Mouse (Mus musculus) neural tube, embryonic 13.5 days (tissue): ENCODE measurements around the gene Eif2b3. TPM values are rescaled to one million over a fixed set of nuclear protein-coding genes. Genes with fewer than 3 reads are reported as not detected.

Experiments used
- ATAC-seq: fragments of 200-750 bp; cut with Nextera tagmentation; 2 replicates; pipeline ENCODE4 v1.8.0; 2017; ENCODE audit warnings: low read depth, mild to moderate bottlenecking, moderate TSS enrichment, moderate library complexity
- H3K27ac ChIP-seq: fragments of 300-500 bp; sonication (generic); replicated peaks from 2 replicates; pipeline ENCODE4 v1.5.1; 2015; ENCODE audit warnings: moderate library complexity, mild to moderate bottlenecking, inconsistent platforms
- H3K27me3 ChIP-seq: fragments of 300-500 bp; sonication (generic); 2 replicates; pipeline ENCODE4 v1.6.1; 2015; ENCODE audit warnings: mild to moderate bottlenecking, inconsistent platforms
- H3K36me3 ChIP-seq: fragments of 300-500 bp; sonication (generic); 2 replicates; pipeline ENCODE4 v1.6.1; 2015; ENCODE audit warnings: mild to moderate bottlenecking, inconsistent platforms
- H3K4me1 ChIP-seq: fragments of 300-500 bp; sonication (generic); replicated peaks from 2 replicates; pipeline ENCODE4 v1.6.1; 2015; ENCODE audit warnings: inconsistent platforms
- H3K4me2 ChIP-seq: fragments of 300-500 bp; sonication (generic); 2 replicates; pipeline ENCODE4 v1.6.1; 2015; ENCODE audit warnings: inconsistent platforms, mild to moderate bottlenecking, moderate library complexity
- H3K4me3 ChIP-seq: fragments of 300-500 bp; sonication (generic); 2 replicates; pipeline ENCODE4 v1.5.1; 2015; ENCODE audit warnings: mild to moderate bottlenecking, inconsistent platforms
- H3K9ac ChIP-seq: fragments of 300-500 bp; sonication (generic); 2 replicates; pipeline ENCODE4 v1.6.1; 2015; ENCODE audit warnings: moderate library complexity, mild to moderate bottlenecking, inconsistent platforms
- H3K9me3 ChIP-seq: fragments of 300-500 bp; sonication (generic); 2 replicates; pipeline ENCODE4 v1.6.1; 2016; ENCODE audit warnings: inconsistent platforms
- WGBS: fragments of 180-500 bp; shearing (Covaris S2); methylation state at CpG from one replicate; pipeline ENCODE4 v1.1.7; 2015; 5-methylcytosine and 5-hydroxymethylcytosine counted together
- polyA plus RNA-seq: library from polyadenylated mRNA; unstranded; fragments of >200 nt; fragmentation: Nextera tagmentation; extraction: Ambion mirVana; gene quantifications from 2 replicates; pipeline ENCODE4 v1.2.1, GENCODE M21; 2015

The Eif2b3 gene
- polyA plus RNA-seq, 1 experiment from 2014 or later: 48.9 TPM

DNA sequence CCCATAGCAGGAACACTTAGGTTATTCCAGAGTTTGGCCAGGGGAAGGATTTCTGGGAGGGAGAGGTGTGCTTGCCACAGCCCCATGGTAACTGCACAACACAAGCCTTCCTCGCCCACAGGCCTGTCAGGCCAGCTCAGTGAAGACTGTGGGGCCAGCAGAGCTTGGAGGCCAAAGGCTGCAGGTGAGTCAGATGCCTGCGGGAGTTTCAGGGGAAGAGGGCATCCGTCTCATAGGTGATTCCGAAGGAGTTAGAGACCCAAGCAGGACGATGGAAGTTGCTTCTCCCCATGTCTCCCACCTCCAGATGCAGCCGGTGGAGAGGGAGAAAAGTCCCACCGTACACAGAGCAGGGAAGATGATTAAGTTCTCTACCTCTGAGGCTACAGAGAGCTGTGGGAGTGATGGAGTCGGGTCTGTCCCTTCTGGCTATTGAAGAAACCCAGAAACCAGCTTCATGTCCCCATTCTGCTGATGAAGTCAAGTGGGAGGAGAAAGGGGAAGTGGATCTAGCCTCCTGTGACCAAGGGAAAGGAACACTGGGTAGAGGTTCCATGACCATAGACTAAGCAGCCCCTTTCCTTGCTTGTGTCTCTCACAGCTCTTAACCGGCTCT is 107.6 kb downstream of the Eif2b3 start, which contains the start of gene Tctex1d4:
TSS of gene Tctex1d4 (plus strand) at position 120 of the 616 bp plus-strand sequence.
- peak within 1 kb of the TSS; percentile 64 for H3K9ac ChIP-seq
- no peak within 1 kb of the TSS for H3K4me3 ChIP-seq
- H3K4me1 ChIP-seq: peaks cover 33% of the 10 kb centered on the region
- no peak for ATAC-seq
- 0 out of 2 replicates have a peak within 1 kb of the TSS, but pooled peaks have one; percentile 24 for H3K4me2 ChIP-seq
- peak within 1 kb of the TSS; percentile 87 for H3K27ac ChIP-seq
- peaks cover 29% of the 10 kb centered on the region for H3K36me3 ChIP-seq
- no peaks in the 10 kb centered on the region for H3K9me3 ChIP-seq
- 92% methylated on average over 9 of the region's 9 CpGs for WGBS
- no peaks in the 10 kb centered on the region for H3K27me3 ChIP-seq

DNA sequence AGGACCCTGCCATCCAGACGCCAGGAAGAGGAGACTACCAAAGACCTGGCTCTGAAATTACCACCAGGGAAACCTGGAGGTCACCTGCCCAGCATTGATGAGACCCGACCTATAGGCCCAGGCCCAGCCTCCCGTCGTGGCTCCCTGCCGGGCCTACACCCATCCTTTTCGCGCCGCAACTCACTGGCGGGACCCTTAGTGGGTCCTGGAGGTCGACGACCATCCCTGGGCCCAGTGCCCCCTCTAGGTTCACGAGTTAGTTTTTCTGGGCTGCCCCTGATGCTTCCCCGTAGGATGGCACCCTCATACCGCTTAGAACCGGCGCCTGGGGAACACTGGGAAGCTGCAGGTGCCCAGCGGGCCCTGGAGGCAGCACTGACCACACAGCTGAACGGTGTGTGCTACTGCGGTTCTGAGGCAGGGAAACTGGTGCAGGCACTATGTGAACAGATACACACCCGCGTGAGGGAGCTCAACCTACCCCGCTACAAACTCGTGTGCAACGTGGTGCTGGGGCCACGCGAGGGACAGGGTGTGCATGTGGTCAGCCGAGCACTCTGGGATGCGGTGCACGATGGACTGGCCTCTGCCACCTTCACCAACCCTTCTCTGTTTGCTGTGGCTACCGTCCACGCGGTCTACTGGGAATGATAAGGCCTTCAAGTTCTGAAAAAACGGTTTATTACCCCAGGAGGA is 108.9 kb downstream of the Eif2b3 start:
- Histone ChIP-seq H3K27me3 (no peaks in the 10 kb centered on the region), H3K27ac (no peak overlapping the region), H3K4me3 (no peak overlapping the region), H3K4me2 (no peak overlapping the region), H3K4me1 (peaks cover 47% of the 10 kb centered on the region), H3K9me3 (no peaks in the 10 kb centered on the region), H3K9ac (no peak overlapping the region), H3K36me3 (peaks cover 29% of the 10 kb centered on the region)
- 89% methylated on average over 33 of the region's 33 CpGs for WGBS
- no peak for ATAC-seq

DNA sequence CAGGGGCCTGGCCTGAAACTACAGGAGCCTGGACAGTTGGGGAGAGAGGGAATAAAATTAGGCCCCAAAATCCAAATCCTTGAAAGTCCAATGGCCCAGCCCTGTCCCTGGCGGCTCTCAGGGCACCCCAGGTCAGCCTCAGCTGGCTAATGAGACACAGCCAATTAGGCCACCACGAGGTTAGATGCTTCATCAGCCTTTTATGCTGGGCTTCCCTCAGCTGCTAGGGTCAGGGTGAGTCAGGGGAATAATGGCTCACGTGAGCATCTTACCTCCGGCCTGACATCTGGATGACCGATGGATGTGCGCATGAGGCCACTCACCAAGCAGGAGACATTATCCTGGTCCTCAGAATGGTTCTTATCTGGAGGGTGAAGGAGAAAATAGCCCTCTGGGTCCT is 111.6 kb downstream of the Eif2b3 start:
- peak overlapping the region; percentile 76; the same call in 1 of the 2 replicates for H3K4me2 ChIP-seq
- 0 out of 2 replicates have a peak overlapping the region, but pooled peaks have one; percentile 17 for H3K9ac ChIP-seq
- H3K27ac ChIP-seq: no peak overlapping the region
- H3K4me1 ChIP-seq: peaks cover 41% of the 10 kb centered on the region
- H3K27me3 ChIP-seq: no peaks in the 10 kb centered on the region
- no peak overlapping the region for H3K4me3 ChIP-seq
- no peak for ATAC-seq
- peaks cover 29% of the 10 kb centered on the region for H3K36me3 ChIP-seq
- H3K9me3 ChIP-seq: no peaks in the 10 kb centered on the region
- WGBS: 30% methylated on average over 6 of the region's 6 CpGs

DNA sequence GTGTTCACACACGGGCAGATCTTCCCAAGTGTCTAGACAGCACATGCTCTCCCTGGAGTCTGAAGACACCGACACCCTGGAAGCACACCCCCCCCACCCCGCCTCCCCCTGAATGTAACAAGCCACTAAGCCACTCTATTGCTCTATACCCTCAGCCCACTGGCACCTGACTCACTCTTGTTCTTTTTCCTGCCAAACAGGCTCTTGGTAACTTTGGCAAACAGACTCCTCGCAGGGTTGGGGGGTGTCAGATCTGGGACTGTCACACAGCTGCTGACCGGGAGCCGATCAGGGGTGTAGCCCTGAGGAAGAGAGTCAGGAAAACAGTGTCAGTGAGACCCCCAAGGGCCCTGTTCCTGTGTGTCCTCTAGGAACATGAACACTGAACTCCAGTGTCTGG is 112.0 kb downstream of the Eif2b3 start:
- H3K9ac ChIP-seq: peak overlapping the region; percentile 92
- peak overlapping the region; percentile 76 for H3K4me2 ChIP-seq
- 48% methylated on average over 6 of the region's 6 CpGs for WGBS
- no peaks in the 10 kb centered on the region for H3K9me3 ChIP-seq
- H3K4me1 ChIP-seq: peaks cover 38% of the 10 kb centered on the region
- peak overlapping the region; percentile 83; the same call in 1 of the 2 replicates for H3K4me3 ChIP-seq
- no peaks in the 10 kb centered on the region for H3K27me3 ChIP-seq
- peaks cover 29% of the 10 kb centered on the region for H3K36me3 ChIP-seq
- peak overlapping the region; percentile 81; the same call in 1 of the 2 replicates for H3K27ac ChIP-seq
- ATAC-seq: no peak

DNA sequence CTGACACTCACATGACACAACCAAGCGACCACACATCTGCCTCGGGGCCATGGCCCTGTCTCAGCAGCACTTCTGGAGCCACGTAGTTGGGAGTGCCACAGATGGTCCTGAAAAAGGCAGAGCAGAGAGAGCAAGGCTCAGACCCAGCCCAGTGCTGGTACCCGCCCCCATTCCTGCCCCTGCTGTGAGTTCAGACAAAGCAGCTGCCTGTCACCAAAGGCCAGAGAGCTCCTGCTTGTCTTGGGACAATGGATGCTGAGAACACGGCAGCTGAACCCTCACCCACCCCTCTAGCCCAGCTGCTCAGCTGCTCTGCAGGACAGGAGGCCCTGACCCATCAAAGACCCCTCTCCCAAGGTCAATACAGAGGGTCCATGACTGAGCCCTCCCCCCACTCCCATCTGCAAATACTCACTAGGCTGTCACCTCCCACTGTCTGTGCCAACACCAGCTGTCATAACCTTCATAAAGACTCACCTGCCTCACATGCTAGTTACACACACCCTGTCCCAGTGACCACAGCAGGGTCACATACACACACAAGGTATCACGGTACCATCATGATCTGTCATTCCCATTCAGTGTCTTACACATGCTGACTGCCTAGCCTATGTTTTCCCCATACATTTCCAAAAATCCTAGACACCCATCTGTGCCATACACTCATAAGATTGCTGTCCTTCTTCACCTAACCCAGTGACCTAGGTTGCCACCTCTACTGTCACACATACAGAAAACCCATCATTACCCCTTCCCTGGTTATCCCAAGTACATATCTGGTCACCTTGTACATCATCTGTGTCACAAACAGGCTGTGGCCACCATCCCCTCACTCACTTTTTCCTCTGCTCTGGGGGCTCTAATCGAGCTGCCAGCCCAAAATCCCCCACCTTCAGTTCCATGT is 112.9 kb downstream of the Eif2b3 start:
- Histone ChIP-seq H3K9ac (peak overlapping the region; percentile 92), H3K9me3 (no peaks in the 10 kb centered on the region), H3K4me3 (peak overlapping the region; percentile 83), H3K27me3 (no peaks in the 10 kb centered on the region), H3K27ac (peak overlapping the region; percentile 81), H3K4me1 (peaks cover 38% of the 10 kb centered on the region), H3K36me3 (peaks cover 29% of the 10 kb centered on the region), H3K4me2 (peak overlapping the region; percentile 76)
- WGBS: 9% methylated on average over 7 of the region's 7 CpGs
- ATAC-seq: peak; percentile 11; the same call in 1 of the 2 replicates

DNA sequence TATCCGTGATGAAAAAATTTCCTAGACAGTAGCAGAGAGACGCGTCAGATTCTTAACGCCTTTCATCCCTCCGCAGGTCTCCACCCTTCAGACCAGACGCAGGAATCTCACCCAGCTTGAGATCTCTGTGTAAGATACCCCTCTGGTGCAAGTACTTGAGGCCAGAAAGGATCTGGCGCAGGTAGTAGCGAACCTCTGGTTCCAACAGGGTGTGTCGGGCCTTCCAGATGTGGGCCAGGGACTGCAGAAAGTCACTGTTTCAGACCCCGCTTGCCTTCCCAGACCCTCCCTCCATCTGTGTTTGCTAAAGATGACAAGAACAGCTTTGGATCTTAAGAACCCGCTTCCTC is 113.6 kb downstream of the Eif2b3 start:
- Histone ChIP-seq H3K27me3 (no peaks in the 10 kb centered on the region), H3K36me3 (peaks cover 28% of the 10 kb centered on the region), H3K4me3 (peak overlapping the region; percentile 83), H3K9me3 (no peaks in the 10 kb centered on the region), H3K4me1 (peaks cover 38% of the 10 kb centered on the region), H3K27ac (peak overlapping the region; percentile 81), H3K4me2 (peak overlapping the region; percentile 76), H3K9ac (peak overlapping the region; percentile 92)
- ATAC-seq: no peak
- WGBS: 7% methylated on average over 11 of the region's 11 CpGs

DNA sequence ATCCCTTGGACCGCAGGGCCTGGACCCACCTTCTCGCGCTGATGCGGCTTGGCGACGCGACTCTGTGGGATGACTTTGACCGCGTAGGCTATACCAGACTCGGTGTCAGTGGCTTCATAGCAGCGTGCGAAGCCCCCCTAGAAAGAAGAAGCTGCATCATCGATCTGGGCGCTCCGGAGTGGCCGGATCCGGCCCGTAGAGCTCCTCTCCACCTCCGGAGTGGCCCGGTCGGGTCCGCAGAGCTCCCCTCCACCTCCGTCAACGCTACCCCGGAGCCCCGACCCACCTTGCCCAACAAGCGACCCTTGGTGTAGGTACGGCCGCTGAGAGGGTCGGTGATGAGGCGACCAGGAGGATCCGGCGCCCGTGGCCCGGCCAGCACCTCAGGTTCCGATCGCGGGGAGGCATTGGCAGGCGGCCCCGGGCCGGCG is 114.2 kb downstream of the Eif2b3 start:
- Histone ChIP-seq H3K27me3 (no peaks in the 10 kb centered on the region), H3K4me3 (peak overlapping the region; percentile 83), H3K36me3 (peaks cover 22% of the 10 kb centered on the region), H3K4me2 (peak overlapping the region; percentile 76), H3K27ac (peak overlapping the region; percentile 81), H3K4me1 (peaks cover 38% of the 10 kb centered on the region), H3K9me3 (no peaks in the 10 kb centered on the region), H3K9ac (peak overlapping the region; percentile 92)
- WGBS: under 1% methylated on average over 42 of the region's 42 CpGs
- ATAC-seq: peak; percentile 56

DNA sequence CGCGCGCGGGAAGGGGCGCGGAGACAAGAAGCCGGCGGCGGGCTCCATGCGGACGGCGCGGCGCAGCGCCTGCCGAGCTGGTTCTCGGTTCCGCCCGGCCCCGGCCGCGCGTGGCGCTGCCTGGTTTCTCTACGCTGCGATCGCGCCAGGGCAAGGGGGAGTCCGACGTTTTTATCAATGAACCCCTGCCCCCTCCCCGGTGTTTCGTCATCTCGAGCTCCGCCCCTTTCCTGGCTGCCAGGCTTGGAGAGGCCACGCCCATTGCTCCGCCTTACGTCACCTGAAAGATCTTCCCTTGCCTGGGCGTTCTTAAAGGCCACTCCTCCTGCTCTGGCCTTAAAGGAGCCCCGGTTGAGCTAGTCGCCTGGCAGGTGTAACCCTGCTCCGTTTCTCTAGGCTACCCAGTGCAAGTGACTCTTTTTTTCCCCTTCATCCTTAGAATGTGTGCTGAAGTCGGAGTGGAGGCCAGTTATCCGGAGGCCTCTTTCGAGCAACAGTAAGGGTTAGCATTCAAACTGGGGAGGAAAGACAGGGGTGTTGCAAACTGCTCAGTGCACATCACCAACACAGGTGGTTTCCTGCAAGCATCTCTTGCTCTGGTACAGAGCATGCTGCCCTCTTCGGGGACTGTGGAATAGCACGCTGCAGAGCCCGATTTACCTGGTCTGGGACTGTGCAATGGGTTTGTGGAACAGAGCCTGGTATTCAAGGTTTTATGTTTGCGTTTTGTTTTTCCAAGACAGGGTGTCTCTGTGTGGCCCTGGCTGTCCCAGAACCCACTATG is 114.8 kb downstream of the Eif2b3 start, which contains the start of gene Plk3:
TSS of gene Plk3 (minus strand) at position 147 of the 784 bp plus-strand sequence.
- Histone ChIP-seq H3K4me2 (peak within 1 kb of the TSS; percentile 76), H3K27ac (peak within 1 kb of the TSS; percentile 81), H3K9ac (peak within 1 kb of the TSS; percentile 92), H3K36me3 (peaks cover 16% of the 10 kb centered on the region), H3K4me1 (peaks cover 38% of the 10 kb centered on the region), H3K4me3 (peak within 1 kb of the TSS; percentile 83), H3K27me3 (no peaks in the 10 kb centered on the region), H3K9me3 (no peaks in the 10 kb centered on the region)
- peak; percentile 91 for ATAC-seq
- 3% methylated on average over 42 of the region's 48 CpGs for WGBS

DNA sequence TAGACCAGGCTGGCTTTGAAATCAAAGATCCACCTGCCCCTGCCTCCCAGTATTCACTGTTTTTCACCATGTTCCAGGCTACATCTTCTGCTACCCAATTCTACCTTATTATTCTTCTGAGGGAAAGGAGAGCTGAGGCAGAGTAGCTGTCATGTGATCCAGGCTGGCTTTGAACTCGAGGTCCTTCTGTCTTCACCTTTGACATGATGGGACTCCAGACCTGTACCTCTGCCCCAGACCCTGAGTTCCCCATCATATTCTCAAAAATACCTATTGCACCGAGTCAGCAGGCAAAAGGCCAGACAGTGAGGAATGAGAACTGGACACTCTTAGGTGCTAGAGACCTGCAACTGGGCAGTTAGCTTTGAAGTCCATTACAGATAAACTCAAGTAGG is 115.4 kb downstream of the Eif2b3 start:
- no peaks in the 10 kb centered on the region for H3K9me3 ChIP-seq
- 0 out of 2 replicates have a peak overlapping the region, but pooled peaks have one; percentile 68 for H3K27ac ChIP-seq
- peaks cover 38% of the 10 kb centered on the region for H3K4me1 ChIP-seq
- no peak for ATAC-seq
- no peaks in the 10 kb centered on the region for H3K27me3 ChIP-seq
- H3K4me3 ChIP-seq: 0 out of 2 replicates have a peak overlapping the region, but pooled peaks have one; percentile 83
- peak overlapping the region; percentile 76 for H3K4me2 ChIP-seq
- no peak overlapping the region for H3K9ac ChIP-seq
- H3K36me3 ChIP-seq: peaks cover 12% of the 10 kb centered on the region
- 42% methylated on average over 2 of the region's 2 CpGs for WGBS

DNA sequence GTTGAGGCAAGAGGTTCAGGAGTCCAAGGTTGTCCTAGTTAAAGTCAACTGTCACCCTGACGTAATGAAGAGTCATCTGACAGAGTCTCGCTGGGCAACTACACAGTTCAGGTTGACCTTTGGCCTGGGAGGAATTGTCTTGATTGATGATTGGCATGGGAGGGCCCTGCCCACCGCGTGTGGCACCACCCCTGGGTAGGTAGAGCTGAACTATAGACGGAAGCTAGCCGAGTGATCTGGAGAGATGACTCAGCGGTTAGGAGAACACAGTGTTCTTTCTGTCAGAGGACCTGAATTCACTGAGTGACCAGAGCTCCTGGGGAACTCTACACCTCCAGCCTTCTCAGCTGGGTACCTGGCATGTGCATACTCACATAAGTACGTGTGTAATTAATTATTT is 116.8 kb downstream of the Eif2b3 start:
- Histone ChIP-seq H3K4me1 (peaks cover 30% of the 10 kb centered on the region), H3K27ac (no peak overlapping the region), H3K4me3 (no peak overlapping the region), H3K4me2 (no peak overlapping the region), H3K36me3 (no peaks in the 10 kb centered on the region), H3K27me3 (no peaks in the 10 kb centered on the region), H3K9me3 (no peaks in the 10 kb centered on the region), H3K9ac (no peak overlapping the region)
- ATAC-seq: no peak
- 32% methylated on average over 8 of the region's 8 CpGs for WGBS
